Mouse (Mus musculus) forebrain, postnatal 0 days (tissue): ENCODE measurements around the gene Srxn1. TPM values are rescaled to one million over a fixed set of nuclear protein-coding genes. Genes with fewer than 3 reads are reported as not detected.

Source experiments
- ATAC-seq: fragments of 200-750 bp; cut with Nextera tagmentation; 2 replicates; pipeline ENCODE4 v1.8.0; 2017; ENCODE audit warnings: mild to moderate bottlenecking, moderate library complexity
- DNase-seq: peaks from one replicate; pipeline ENCODE4 v3.0.0-alpha.2; 2015
- H3K27ac ChIP-seq: fragments of 300-500 bp; sonication (generic); 2 replicates; pipeline ENCODE4 v1.5.1; 2014; ENCODE audit warnings: low read depth, mild to moderate bottlenecking, antibody characterized with exemption, low read length, moderate library complexity, mixed read lengths
- H3K27me3 ChIP-seq: fragments of 300-500 bp; sonication (generic); 2 replicates; pipeline ENCODE4 v1.6.1; 2014; ENCODE audit warnings: mild to moderate bottlenecking, low read length, mixed read lengths; ENCODE audit not compliant: insufficient read depth
- H3K36me3 ChIP-seq: fragments of 300-500 bp; sonication (generic); 2 replicates; pipeline ENCODE4 v1.6.1; 2014; ENCODE audit warnings: mild to moderate bottlenecking, moderate library complexity; ENCODE audit not compliant: insufficient read depth
- H3K4me1 ChIP-seq: fragments of 300-500 bp; sonication (generic); 2 replicates; pipeline ENCODE4 v1.6.1; 2014; ENCODE audit warnings: antibody characterized with exemption; ENCODE audit not compliant: insufficient read depth
- H3K4me2 ChIP-seq: fragments of 300-500 bp; sonication (generic); 2 replicates; pipeline ENCODE4 v1.6.1; 2014; ENCODE audit warnings: low read depth, mild to moderate bottlenecking, moderate library complexity
- H3K4me3 ChIP-seq: fragments of 300-500 bp; sonication (generic); 2 replicates; pipeline ENCODE4 v1.5.1; 2014; ENCODE audit warnings: low read depth, low read length, mixed read lengths
- H3K9ac ChIP-seq: fragments of 300-500 bp; sonication (generic); 2 replicates; pipeline ENCODE4 v1.6.1; 2014; ENCODE audit warnings: mild to moderate bottlenecking
- H3K9me3 ChIP-seq: fragments of 300-500 bp; sonication (generic); 2 replicates; pipeline ENCODE4 v1.6.1; 2016; ENCODE audit warnings: low read length
- CTCF ChIP-seq: sonication (generic); IDR thresholded peaks from 2 replicates; pipeline ENCODE4 v1.5.1; 2016; ENCODE audit warnings: antibody characterized with exemption, control low read depth, low read depth
- WGBS: fragments of 180-500 bp; shearing (Covaris S2); extraction: QIAGEN DNeasy Blood & Tissue Kit; methylation state at CpG from one replicate; pipeline ENCODE4 v1.1.7; 2014; 5-methylcytosine and 5-hydroxymethylcytosine counted together
- polyA plus RNA-seq: library from polyadenylated mRNA; unstranded; fragments of >200 nt; fragmentation: Nextera tagmentation; extraction: Ambion mirVana; gene quantifications from 2 replicates; pipeline ENCODE4 v1.2.1, GENCODE M21; 2015
- total RNA-seq: library from RNA; depleted of rRNA; stranded (reverse); fragments of >200 nt; gene quantifications from 2 replicates; pipeline ENCODE4 v1.2.3, GENCODE M21; 2014; rRNA removed

The Srxn1 gene
- total and polyA plus RNA-seq, 2 experiments from 2014 or later = 16.4 to 18.4 TPM

DNA sequence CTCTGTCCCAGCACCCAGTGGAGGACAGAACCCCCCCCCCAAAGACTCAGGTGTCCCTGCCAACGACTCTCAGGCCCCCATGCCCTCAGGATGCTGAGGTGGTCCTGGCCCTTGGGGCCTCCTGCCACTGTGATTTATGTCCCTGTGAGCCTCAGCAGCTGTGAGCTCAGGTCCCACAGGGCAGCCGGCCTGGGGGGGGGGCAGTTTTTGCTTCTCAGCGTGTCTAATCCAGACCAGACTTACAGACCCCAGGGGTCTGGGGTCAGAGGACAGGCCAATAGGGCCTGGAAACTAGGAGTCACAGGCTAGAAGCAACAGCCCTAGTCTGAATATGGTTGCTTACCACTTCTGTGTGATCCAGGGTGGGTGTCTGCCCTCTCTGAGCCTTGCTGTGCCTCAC lies 48.0 kb downstream of the Srxn1 start:
- H3K9ac ChIP-seq = no peak overlapping the region
- no peaks in the 10 kb centered on the region for H3K4me1 ChIP-seq
- H3K9me3 ChIP-seq = no peaks in the 10 kb centered on the region
- H3K27me3 ChIP-seq = no peaks in the 10 kb centered on the region
- no peaks in the 10 kb centered on the region for H3K36me3 ChIP-seq
- no peak overlapping the region for H3K4me2 ChIP-seq
- H3K4me3 ChIP-seq = no peak overlapping the region
- H3K27ac ChIP-seq = no peak overlapping the region
- 65% methylated on average over 3 of the region's 3 CpGs for WGBS
- no peak for ATAC-seq
- no peak for DNase-seq
- TF ChIP-seq CTCF = no peak

- ATAC-seq (no peak), DNase-seq (no peak)
- WGBS = 35% methylated on average over 7 of the region's 7 CpGs
- no peak overlapping the region for H3K27ac ChIP-seq
- H3K4me3 ChIP-seq = no peak overlapping the region
- no peak overlapping the region for H3K4me2 ChIP-seq
- no peaks in the 10 kb centered on the region for H3K36me3 ChIP-seq
- H3K4me1 ChIP-seq = no peaks in the 10 kb centered on the region
- H3K9me3 ChIP-seq = no peaks in the 10 kb centered on the region
- H3K27me3 ChIP-seq = no peaks in the 10 kb centered on the region
- H3K9ac ChIP-seq = no peak overlapping the region
- no peak for TF ChIP-seq CTCF
These were observed 50.3 kb downstream of the Srxn1 start for GRCm38 (mm10) chr2:152155414-152156208.

DNA sequence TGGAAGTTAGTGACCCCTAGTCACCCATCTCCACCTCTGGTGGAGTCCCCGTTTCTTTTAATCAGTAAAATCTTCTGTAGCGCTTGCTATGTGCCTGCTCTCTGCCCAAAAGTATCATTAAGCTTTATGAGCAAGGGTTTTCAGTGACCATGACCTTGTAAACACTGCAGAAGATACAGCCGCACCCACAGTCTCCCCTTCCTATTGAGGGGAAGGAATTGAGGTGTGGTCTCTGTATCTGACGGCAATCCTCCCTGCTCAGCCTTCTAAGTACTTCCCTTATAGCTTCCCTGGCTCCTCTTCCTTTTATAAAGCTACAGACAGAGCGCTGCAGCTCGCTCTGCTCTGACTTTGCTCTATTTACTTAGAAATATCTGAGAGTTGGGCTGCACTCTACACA lies 51.2 kb downstream of the Srxn1 start:
- Histone ChIP-seq H3K27me3 (no peaks in the 10 kb centered on the region), H3K4me1 (no peaks in the 10 kb centered on the region), H3K4me2 (no peak overlapping the region), H3K36me3 (no peaks in the 10 kb centered on the region), H3K9me3 (no peaks in the 10 kb centered on the region), H3K4me3 (no peak overlapping the region), H3K9ac (no peak overlapping the region), H3K27ac (no peak overlapping the region)
- TF ChIP-seq CTCF = no peak
- ATAC-seq = no peak
- WGBS = 87% methylated on average over 6 of the region's 6 CpGs
- no peak for DNase-seq

- no peak for TF ChIP-seq CTCF
- no peaks in the 10 kb centered on the region for H3K36me3 ChIP-seq
- no peak overlapping the region for H3K9ac ChIP-seq
- DNase-seq (no peak), ATAC-seq (no peak)
- H3K27ac ChIP-seq = no peak overlapping the region
- H3K9me3 ChIP-seq = no peaks in the 10 kb centered on the region
- no peaks in the 10 kb centered on the region for H3K4me1 ChIP-seq
- no peak overlapping the region for H3K4me2 ChIP-seq
- H3K4me3 ChIP-seq = no peak overlapping the region
- H3K27me3 ChIP-seq = no peaks in the 10 kb centered on the region
- WGBS = 93% methylated on average over 1 of the region's 1 CpGs
These were observed 54.2 kb downstream of the Srxn1 start for GRCm38 (mm10) chr2:152159487-152159886.

Other genes starting within 250 kb of the Srxn1 start
- 0.08 and 0.43 TPM in 2 replicates for gene Angpt4, start 194.3 kb upstream of the Srxn1 start, total RNA-seq
- 0.06 and 0.19 TPM in 2 replicates for gene Angpt4, start 194.3 kb upstream of the Srxn1 start, polyA plus RNA-seq
- gene Fam110a, start 125.3 kb upstream of the Srxn1 start, total RNA-seq = 17.2 and 24.3 TPM in 2 replicates
- 41.2 and 47.7 TPM in 2 replicates for gene Fam110a, start 125.3 kb upstream of the Srxn1 start, polyA plus RNA-seq
- gene Slc52a3, start 109.0 kb upstream of the Srxn1 start, total RNA-seq = 0.92 and 2.2 TPM in 2 replicates
- 2.0 TPM in 2 replicates for gene Slc52a3, start 109.0 kb upstream of the Srxn1 start, polyA plus RNA-seq
- gene Scrt2, start 24.0 kb upstream of the Srxn1 start, total RNA-seq = 7.4 and 8.5 TPM in 2 replicates
- 3.7 and 4.3 TPM in 2 replicates for gene Scrt2, start 24.0 kb upstream of the Srxn1 start, polyA plus RNA-seq
- gene Tcf15, start 38.0 kb downstream of the Srxn1 start, total RNA-seq = 1.6 TPM in 1 of 2 replicates, not detected in the other
- 0.69 and 1.1 TPM in 2 replicates for gene Tcf15, start 38.0 kb downstream of the Srxn1 start, polyA plus RNA-seq
- 193 and 219 TPM in 2 replicates for gene Csnk2a1, start 121.3 kb downstream of the Srxn1 start, total RNA-seq
- 98.1 and 112 TPM in 2 replicates for gene Csnk2a1, start 121.3 kb downstream of the Srxn1 start, polyA plus RNA-seq
- 40.2 and 51.8 TPM in 2 replicates for gene Tbc1d20, start 188.3 kb downstream of the Srxn1 start, total RNA-seq
- 24.4 and 27.2 TPM in 2 replicates for gene Tbc1d20, start 188.3 kb downstream of the Srxn1 start, polyA plus RNA-seq
- 105 and 108 TPM in 2 replicates for gene Rbck1, start 227.1 kb downstream of the Srxn1 start, total RNA-seq
- gene Rbck1, start 227.1 kb downstream of the Srxn1 start, polyA plus RNA-seq = 88.9 and 90.7 TPM in 2 replicates
- gene Trib3, start 238.5 kb downstream of the Srxn1 start, total RNA-seq = 2.0 and 2.2 TPM in 2 replicates
- gene Trib3, start 238.5 kb downstream of the Srxn1 start, polyA plus RNA-seq = 1.3 and 1.4 TPM in 2 replicates